Mouse (Mus musculus) lung, postnatal 36 days (tissue): Measurements from ENCODE around the gene Smad6.

Experiments used
- DNase-seq: peaks from one replicate; pipeline ENCODE4 v3.0.0; 2022; ENCODE audit warnings: mixed read lengths

Smad6 gene

GRCm38 (mm10) chr9:64021853-64022561 is at the start of gene Smad6:
Gene Smad6, minus strand, starts transcription at chr9:64022059.
- DNase-seq = peak; percentile 98

DNA sequence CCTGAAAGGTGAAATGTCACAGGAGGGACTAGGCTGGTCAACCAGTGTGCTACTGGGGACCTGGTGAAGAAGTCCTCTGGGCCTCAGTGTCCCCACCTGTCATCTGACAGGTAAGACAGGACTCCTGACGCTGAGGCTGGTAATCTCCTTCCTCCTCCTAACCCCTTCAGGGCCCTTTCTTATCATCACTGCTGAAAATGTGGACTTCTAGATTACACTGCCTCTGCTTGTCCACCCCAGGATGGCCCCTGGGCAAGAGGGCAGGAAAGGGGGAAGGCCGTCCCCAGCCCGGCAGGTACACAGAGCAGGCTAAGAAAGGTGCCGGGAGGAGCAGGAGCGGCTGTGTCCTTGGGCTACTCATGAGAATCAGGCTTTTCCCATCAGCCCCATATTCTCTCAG is 48.8 kb upstream of the Smad6 start:
- DNase-seq = no peak

DNA sequence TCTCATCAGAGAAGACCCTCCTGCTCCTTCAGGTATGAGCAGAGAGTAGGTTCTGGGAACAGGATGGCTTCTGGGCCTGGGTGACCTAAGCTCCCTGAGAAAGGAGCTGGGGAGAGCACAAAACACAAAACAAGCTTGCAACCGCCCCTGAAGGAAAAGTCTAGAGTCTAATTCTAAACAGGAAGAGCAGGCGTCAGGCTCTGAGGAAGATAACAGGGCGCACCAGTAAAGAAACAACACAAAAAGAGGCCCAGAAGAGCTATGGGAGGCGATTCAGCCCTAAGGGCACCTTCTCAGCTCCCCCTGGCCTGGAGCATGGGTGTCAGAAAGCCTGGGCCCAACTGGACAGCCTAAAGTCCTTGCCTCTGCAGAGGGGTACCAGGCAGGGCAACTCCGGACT is 47.3 kb upstream of the Smad6 start:
- DNase-seq = peak; percentile 61

GRCm38 (mm10) chr9:64068571-64068970 is 46.7 kb upstream of the Smad6 start:
- DNase-seq = no peak

GRCm38 (mm10) chr9:64067787-64068186 is 45.9 kb upstream of the Smad6 start:
- no peak for DNase-seq

DNA sequence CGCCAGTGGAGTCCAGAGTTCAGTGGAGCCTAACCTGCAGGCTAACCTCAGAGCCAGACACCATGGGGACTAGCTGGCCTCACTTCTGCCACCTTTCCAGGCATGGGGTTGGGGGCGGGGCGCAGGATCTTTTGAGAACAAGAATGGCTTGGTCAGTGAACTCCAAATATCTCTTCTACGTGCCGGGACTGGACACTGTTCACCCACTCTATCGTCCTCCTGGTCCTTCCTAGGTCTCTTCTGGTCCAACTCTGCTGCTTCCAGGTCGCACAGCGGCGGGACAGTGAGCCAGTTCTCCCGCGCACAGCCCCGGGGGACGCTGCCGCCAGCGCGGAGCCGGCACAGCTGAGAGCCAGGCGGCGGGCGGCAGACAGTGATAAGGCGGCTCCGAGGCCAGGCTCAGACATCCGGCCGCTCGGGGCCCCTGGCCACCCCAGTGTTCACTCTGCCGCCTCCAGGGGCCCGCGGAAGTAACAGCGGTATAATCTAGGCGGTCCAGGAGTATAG is 38.2 kb upstream of the Smad6 start:
- DNase-seq = peak; percentile 71

DNA sequence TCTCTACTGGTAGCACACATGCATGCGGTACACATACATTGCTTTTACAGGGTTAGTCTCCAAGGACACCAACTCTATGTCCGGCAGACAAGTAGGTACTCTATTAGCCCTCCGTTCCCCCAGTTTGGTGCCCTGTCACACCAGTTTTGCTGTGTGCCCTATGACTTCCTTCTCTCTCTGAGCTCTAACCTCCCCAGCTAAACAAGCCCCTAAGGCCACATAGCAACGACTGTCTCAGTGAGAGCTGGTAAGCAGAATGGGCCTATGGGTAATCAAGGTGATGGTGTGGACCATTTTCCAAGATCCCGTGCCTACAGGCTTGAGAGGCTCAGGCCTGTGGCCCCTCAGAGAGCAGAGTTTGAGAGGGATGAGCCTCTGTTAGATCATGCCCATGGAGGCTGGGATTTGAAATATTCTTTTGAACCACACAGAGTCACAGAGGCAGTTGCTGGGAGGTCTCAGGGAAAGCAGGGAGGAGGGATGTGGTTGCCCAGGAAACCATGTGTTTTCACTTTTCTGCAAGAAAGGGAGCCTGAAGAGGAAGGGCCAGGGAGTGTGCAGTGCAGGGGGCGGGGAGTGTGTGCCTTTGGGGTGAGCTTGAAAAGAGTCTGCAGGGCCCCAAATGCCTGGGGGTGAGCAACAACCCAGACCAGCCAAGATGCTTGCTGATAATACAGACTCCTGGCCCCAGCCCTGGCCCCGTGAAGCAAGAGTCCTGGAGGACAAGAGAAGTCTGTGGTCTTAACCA is 36.2 kb upstream of the Smad6 start:
- no peak for DNase-seq

GRCm38 (mm10) chr9:64055162-64055561 is 33.3 kb upstream of the Smad6 start:
- peak; percentile 65 for DNase-seq

- DNase-seq = no peak
Observed at GRCm38 (mm10) chr9:64053786-64054185, 31.9 kb upstream of the Smad6 start.

DNA sequence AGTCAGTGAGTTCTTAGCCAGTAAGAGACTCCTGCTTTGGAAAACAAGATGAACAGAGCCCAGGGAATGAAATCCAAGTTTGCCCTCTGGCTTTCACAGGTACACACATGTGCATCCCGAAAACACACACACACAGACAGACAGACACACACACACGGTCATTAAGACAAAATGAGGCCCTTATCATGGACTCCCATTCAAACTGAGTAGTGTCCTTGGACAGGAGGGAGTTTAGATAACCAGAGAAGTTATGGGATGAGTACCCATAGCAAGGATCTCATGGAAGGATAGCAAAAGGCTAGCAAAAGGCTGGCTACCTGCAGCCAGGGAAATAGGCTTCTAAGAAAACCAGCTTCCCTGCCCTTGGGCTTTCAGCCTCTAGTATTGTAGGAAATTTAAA is 29.4 kb upstream of the Smad6 start:
- no peak for DNase-seq

DNA sequence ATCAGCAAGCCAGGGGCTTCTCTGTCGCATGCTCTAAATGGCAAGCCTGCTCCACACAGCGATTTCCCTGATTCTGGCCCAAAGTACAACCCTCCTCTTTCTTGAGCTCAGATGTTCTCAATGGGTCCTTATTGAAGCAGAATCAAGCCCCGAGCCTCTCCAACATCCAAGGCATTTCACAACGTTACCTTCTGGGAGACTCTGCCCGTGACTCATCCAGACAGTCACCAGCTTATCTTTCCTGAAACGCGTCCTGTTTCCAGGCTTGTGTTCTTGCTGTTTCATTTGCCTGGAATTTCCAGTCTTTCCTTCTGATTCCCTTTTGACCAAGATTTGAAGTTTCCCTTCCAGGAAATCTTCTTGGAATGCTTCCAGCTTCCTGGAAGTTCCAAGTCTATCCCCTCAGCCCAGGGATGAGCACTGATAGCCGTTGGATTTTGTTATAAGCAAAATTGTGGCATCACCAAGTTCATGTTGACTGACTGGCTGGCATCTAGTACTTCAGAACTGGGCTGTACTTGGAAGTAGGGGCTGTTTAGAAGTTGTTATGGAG is 28.7 kb upstream of the Smad6 start:
- peak; percentile 40 for DNase-seq

- peak; percentile 91 for DNase-seq
Observed at GRCm38 (mm10) chr9:64049471-64050380, 27.9 kb upstream of the Smad6 start.

- peak; percentile 88 for DNase-seq
Observed at GRCm38 (mm10) chr9:64045117-64045890, 23.4 kb upstream of the Smad6 start.

- no peak for DNase-seq
Observed at GRCm38 (mm10) chr9:64044343-64044742, 22.5 kb upstream of the Smad6 start.

GRCm38 (mm10) chr9:64042911-64043310 is 21.1 kb upstream of the Smad6 start:
- no peak for DNase-seq

DNA sequence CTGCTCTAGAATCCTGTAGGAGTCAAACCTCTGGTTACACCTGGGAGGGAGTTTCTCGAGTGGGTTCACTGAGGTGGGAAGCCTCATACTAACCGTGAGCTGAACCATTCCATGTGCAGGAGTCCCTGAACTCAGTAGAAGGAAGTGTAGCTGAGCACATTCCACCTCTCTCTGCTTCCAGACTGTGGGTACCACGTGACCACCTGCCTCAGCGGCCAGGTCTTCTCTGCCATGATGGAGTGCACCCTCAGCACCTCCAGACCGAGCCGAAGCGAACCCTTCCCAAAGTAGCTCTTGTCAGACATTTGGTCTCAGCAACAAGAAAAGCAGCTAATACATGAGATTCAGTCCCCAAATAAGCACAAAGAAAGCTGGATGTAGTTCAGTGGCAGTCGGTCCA is 20.4 kb upstream of the Smad6 start:
- DNase-seq = no peak

- DNase-seq = peak; percentile 89
Observed at GRCm38 (mm10) chr9:64029908-64030631, 8.2 kb upstream of the Smad6 start.

- peak; percentile 83 for DNase-seq
Observed at GRCm38 (mm10) chr9:64025565-64025964, 3.7 kb upstream of the Smad6 start.

- DNase-seq = peak; percentile 42
Observed at GRCm38 (mm10) chr9:64024976-64025375, 3.1 kb upstream of the Smad6 start.

- DNase-seq = peak; percentile 99
Observed at GRCm38 (mm10) chr9:64022562-64023366, 905 bp upstream of the Smad6 start.
